Mouse (Mus musculus): ENCODE measurements at regions not wholly inside any gene's neighbourhood (a gene's known extent, or its start where the extent isn't known, plus 50 kb on each side); places are given as distances from the start of the nearest gene placed in this dataset.
"Not testable (repeated sequence)": the region's sequence is repeated elsewhere in the genome, so short reads cannot be mapped to it uniquely, and the experiment has no call there.

DNA sequence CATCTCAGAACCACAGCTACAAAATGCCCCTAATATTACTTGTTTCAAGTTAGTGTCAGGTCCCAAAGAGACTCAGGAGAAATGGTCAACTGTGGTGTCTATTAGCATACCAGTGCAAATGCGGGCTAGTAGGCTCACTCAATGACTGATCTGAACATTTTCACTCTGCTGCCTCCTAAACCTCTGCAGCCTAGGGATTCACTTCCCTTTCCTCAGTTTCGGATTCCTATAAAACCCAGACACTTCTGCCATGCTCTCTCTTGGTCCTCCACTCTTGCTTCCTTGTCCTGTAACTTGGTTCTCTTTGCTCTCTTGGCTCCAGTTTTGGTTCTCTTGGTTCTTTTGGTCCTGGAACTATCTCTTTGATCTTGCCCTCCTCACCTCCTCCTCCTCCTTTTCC, 206.3 kb upstream of the Spef2 start:
- DNase-seq (ENCODE audit: low spot score): no peak

DNA sequence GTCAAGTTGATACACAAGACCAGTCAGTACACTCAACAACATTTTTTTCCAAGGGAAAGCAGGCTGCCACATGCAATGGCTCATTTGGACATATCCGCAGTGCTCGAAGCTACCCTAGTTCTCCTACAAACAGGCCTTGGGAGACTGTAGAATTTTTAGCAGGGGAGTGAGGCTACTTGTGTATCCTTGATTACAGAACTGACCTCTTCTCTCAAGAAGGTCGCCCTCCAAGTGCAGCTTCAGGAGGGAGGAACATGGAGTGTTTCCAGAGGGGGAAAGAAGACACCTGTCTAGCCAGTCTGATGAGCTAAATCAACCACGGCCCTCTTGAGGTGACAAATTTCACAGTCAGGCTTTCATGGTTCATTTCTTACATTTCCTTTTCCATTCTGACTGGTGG, 202.0 kb upstream of the Prlr start:
- no peak for DNase-seq (ENCODE audit: low spot score)

DNA sequence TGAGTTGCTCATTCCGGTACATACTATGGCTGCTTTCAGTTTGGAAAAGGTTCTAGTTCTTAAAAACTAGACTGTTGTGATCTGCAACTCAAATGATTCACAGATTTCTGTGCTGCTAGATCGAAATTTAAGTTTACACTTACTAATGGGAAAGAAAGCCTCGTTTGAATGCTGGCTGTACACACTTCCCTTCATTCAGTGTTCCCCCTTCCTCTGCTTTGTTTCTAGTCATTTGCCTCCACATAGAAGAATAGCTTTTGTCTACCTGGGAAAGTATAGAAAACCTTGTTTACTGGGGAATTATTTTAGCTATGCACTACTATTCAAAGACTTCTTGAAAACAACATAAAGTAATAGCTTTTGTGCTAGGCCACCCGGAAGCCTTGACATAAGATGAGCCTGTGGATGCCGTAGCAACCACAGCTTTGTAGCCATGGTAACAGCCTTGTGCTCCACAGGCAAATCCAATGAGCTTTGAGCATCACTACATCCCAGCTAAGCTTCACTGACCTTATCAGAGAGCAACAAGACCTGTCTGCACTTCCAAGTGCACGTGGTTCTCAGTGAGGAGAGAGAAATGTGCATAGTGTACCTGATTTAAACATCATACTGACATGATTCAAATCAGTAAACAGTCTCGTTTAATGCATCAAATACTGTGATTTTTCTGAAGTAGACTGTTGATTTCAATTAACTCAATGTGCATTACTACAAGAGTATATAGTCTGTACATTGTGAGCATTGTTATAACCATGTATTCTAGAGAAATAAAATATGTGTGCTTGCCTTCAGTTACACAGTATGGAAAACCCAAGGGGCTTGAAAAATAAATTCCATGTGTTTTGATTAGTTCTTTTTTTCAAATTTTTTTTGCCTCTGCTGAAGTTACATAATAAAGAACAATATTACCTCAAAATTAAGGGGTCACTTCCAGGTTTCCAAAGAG, 165.5 kb upstream of the Prlr start:
- DNase-seq (ENCODE audit: low spot score): no peak

DNA sequence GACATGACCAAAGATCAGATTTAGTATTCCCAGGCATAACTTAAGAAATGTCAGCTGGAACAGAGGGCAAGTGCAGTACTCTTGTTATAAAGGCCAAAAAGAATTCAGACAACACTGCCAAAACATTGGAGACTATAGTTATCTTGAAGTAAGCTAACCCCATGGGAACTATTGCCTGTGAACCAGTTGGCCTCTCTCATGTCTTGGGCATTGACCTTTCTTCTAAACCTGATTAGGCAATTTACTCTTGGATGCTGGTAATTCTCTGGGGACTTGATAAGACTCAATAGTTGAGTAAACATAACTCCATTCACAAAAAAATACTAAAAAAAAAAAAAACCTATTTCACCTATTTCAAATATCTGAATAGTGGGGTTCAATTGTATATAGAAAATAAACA, 159.8 kb upstream of the Prlr start:
- DNase-seq (ENCODE audit: low spot score): no peak

DNA sequence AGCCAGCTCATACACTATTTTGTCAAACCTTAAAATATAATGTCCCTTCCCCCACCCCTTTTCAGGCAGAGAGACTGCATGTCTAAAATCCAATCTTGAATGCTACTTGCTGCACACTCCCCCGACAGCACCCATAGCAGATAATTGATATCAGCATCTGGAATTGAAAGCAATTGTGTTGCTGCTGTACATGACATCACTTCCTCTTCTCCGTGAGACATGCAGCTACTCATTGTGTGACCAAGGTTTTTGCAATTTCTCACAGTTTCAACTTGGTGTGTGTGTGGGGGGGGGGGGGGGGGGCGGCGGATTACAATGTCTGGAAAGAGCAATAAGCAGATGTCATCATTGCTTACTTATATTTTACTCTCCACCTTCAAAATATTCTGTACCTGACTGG, 147.1 kb upstream of the Prlr start:
- DNase-seq (ENCODE audit: low spot score): no peak

DNA sequence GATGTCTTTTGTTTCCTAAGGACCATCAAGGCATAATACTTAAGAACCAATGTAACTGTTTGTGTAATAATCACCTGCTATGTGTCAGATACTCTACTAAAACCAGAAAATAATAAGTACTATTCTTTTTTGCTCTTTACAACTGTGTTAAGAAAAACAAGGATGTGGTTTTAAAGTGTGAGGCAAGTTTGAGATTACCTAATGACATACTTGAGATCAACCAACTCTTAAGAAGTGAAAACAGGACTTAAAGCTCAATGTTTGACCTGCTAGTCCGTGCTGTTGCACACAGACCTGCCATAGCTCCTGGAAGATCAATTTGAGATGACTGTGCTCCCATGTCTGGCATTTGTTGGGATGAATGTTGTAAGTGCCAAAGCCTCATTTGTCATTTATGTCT, 141.5 kb upstream of the Prlr start:
- no peak for DNase-seq (ENCODE audit: low spot score)

DNA sequence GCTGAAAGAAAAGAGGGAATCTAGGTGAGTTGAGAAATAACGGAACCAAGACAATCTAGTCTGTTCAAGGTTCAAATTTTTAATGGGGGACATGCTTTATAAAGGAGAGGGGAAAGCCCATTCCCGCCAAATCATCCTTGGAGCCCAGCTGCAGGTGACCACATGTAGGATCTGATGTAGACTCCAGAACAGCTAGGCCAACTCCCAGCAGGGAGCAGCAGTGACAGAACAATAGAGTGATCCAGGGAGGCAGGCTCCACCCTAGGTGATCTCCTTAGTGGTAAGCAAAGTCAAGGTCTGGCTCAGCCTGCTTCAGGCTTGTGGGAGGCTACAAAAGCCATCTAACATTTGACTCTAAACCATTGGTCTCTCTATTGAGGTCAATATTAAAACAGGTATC, 140.5 kb upstream of the Prlr start:
- not testable (repeated sequence) for DNase-seq (ENCODE audit: low spot score)

DNA sequence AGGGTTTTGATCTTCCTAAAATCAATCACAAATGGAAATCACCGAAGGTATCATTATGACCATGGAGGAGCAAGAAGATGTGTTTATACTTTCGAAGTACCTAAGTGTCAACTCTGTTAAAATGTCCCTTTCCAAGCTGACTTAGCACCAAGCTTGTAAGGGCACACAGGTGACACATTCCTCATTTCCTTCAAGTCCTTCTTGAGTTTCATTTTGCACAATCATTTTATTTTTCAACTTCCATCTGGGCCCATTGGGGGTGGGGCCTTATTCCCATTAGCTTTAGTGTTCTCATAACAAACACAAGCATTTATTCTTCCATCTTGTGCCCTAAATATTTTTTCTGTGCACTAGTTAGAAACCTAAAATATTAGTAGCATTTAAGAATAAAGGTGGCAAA, 103.5 kb upstream of the Prlr start:
- no peak for DNase-seq (ENCODE audit: low spot score)

DNA sequence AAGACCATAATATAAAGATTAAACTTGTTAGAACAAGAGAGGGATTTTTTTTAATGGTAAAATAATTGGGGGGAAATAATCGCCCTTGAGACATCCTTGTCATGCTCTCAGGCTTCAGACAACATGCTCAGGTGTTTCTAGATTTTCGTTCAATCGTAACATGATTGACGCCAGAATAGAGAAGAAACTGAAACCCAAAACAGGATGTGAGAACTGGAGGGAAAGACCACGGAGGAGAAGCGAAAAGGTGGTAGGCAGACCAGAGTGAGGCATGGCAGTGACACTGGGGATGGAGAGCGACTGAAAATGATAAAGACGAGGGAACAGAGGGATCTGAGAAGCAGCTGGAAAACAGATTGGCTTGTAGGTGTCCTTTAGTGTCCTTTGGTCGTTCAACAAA, 102.1 kb upstream of the Prlr start:
- DNase-seq (ENCODE audit: low spot score): no peak

DNA sequence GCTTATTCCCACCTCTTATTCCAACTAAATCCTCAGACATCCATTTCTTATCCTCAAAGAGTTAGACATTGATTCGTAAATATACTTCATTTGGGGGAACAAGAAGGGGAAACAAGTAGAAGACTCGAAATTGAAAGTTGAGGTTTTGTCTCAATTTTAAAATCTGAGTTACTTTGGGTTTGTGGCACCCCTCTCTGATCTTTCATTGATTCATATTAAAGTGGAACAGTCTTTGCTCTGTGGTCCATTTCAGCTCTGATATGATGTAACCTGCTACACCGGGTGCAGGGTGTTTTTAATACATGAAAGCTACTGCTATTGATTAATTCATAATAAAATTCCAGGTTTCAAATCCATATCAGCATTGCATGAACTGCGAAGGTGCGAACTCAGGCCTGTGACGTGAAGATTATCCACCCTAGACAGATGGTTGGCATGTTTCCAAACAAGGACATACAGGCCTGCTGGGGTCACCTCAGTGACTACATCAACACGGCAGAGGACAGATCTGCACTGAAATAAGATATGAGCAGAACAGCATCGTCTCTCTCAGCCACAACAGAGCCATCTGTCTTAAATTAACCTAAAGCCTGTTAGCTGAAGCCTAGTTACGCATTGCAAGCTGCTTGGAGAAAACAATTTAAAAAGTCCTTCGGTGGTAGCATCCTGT, 101.5 kb upstream of the Prlr start:
- no peak for DNase-seq (ENCODE audit: low spot score)

DNA sequence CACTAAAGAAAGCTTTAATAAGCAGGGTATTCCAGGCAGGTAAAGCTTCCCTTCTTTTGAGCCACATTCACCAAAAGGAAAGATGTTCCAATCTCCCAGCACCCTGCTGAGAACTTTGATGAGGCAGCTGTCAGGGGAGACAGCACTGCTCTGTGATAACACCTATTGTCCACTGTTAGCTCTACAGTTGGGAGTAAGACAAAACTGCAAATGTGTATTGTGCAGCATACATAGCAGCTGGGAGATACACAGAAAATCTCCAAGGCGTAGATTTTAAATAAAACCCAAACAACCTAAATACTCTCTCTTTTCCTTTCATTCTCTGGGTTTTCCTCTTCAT, 101.0 kb upstream of the Prlr start:
- no peak for DNase-seq (ENCODE audit: low spot score)

DNA sequence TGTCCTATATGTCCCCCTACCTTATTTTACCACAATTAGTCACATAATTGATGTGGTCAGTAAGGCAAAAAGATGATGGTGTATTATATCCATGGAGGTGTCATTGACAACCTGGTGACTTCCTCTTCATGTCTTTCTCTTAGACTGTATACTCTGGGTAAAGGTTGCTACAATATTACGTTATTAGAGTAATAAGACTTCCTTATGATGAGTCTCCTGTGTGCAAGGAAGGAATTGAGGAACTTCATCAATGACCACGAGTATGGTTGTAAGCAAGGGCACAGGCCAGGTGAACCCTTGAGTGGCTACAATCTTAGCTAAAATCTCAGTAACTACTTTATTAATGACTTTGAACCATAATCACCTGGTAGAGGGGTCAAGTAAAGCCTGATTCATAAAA, 98.6 kb upstream of the Prlr start:
- DNase-seq (ENCODE audit: low spot score): no peak

DNA sequence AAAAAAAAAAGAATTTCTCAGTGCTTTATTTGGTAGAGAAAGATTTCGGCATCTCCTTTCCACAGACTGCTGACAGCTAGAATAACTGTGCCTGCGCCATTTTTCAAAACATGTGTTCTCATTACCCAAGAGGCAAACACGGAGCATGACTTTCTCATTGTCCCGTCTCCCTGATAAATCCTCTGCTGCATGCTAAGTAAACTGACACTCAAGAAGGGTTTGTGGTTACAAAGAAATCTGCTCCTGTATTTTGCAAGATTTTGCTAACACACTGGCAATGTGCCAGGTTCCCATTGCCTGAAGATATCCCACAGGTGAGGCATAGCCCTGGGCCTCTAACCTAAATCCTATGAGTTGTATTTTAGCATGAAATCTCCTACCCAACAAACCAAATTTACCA, 97.5 kb upstream of the Prlr start:
- no peak for DNase-seq (ENCODE audit: low spot score)

DNA sequence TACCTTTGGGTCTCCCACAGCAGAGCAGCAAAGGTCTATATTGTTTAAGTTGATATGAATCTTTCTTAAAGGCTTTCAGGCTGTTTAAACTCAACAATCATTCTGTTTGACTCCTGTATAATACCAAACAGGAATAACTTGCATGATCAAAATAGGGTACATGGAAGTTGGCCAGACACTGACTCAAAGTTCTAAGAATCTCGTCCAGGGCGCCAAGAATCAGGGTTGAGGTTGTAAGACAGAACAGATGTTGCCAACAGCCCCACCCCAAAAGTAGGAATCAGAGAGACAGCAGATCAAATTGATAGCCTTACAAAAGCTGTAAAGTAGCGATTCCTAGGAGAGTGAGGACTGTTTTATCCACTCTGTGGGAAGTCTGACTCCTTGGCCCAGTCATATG, 88.3 kb upstream of the Prlr start:
- DNase-seq (ENCODE audit: low spot score): no peak

DNA sequence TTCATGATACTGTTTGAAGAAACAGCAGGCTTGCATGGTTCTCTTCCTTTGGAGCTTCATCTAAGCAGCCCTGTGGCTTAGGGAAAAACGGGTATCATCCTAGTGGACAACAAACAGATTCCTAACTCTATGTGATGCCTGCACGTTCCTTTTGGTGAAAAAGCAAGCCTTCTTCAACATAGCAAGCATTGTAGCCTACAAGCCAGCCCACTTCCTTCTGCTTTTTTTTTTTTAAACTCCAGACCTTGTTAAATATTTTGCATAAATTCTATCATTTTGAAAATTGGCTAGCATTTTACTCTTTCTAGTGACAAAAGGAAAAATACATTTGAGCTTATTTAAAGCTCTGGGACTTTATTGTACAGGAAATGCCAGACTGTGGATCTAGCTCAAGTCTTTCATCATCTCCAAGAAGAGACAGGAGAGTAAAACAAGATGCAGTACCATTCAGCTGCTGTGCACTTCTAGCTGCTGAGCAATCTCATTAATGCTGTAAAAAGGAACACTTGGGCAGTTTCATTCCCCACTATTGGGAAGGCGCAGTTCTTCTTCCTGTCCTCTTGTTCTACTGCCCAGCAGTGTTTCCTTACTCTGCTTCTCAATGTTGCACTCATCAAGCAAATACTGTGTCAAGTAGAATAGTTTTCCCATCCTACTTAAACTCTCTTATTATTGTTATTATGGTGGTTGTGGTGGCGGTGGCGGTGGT, 86.5 kb upstream of the Prlr start:
- DNase-seq (ENCODE audit: low spot score): no peak

DNA sequence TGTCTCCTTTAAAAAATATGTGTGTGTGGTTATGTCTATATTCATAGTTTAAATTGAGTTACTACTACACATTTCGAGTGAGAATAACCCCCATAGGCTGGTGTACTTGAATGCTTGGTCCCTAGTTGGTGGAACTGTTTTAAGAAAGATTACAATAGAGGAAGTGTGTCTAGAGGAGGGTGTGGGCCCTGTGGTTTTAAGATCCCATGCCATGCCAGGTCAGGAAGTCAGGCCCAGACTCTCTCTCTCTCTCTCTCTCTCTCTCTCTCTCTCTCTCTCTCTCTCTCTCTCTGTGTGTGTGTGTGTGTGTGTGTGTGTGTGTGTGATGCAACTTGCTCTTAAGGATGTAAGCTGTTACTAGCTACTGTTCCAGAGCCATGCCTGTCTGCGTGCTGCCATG, 73.7 kb upstream of the Prlr start:
- DNase-seq (ENCODE audit: low spot score): no peak

DNA sequence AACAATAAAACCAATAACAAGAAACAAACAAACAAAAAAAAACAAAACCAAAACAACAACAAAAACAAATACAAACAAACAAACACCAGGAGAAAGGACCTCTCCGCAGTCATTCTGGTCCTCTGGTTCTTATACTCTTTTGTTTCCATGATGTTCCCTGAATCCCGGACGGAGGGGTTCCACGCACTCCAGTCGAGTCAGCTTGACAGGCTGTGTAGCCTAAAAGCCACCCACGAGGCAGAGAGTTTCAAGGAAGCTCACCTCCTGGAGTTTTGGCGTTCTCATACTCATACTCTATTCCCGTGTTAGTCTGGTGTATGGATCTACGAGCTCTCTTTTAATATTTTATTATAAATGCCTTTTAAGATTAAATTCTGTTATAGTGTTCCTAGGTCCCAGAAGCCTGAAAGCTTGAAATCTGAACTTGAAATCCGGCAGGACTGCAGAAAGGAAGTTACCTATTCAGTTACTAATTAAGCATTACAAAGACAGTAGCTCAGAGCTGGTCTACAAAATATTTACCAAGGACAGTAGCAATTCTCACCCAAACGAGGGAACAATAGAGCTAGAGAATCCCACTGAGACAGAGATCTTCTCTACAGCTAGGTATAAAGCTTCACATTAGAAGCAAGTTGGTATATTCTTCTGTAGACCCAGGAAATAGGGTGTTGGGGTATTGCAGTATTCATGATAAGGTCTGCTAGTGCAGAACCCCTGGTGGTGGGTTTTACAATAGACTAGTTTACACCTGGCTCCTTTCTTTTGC, 71.6 kb upstream of the Prlr start:
- DNase-seq (ENCODE audit: low spot score): not testable (repeated sequence)

DNA sequence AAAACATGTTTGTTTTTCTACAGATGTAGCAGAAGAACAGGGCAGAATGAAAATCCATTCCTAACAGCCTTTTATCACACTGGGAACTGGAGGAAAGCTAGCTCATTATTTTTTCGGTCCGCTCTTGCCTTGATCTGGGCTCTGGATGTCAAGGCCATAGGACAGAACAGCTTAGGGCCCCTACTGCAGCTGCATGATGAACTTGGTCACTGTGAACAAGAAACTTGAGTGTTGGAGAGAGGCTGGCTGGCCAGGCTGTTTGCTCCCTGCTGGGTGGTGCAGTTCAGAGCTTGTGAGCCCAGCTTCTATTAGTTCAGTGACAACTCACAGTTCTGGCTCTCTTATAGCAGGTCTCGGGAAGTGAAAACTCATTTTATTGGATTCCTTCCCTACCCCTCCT, 70.2 kb upstream of the Prlr start:
- DNase-seq (ENCODE audit: low spot score): peak; percentile 47

Measured in testis, postnatal 10 days (tissue).